Mouse (Mus musculus) CH12.LX (cell line): ENCODE results near the gene Sidt2.

ENCODE experiments used
- CHD1 ChIP-seq: IDR thresholded peaks from 2 replicates; pipeline ENCODE4 v1.6.1; 2012; ENCODE audit warnings: low read depth, low read length, improper control_type of control experiment, inconsistent platforms
- CTCF ChIP-seq, 2 experiments: IDR thresholded peaks in 1 of 2; conservative IDR thresholded peaks in 1 of 2; 2 replicates each; pipeline ENCODE4 v1.5.1; 2011 to 2012; ENCODE audit warnings: low read depth in 2 of 2, low read length in 2 of 2, improper control_type of control experiment in 1 of 2, inconsistent platforms in 1 of 2, mild to moderate bottlenecking in 1 of 2, moderate library complexity in 1 of 2
- ELF1 ChIP-seq: IDR thresholded peaks from 2 replicates; pipeline ENCODE4 v1.6.1; 2014; ENCODE audit warnings: low read depth, mild to moderate bottlenecking, inconsistent platforms, low read length, improper control_type of control experiment
- MAZ ChIP-seq: IDR thresholded peaks from 2 replicates; pipeline ENCODE4 v1.6.1; 2012; ENCODE audit warnings: low read depth, mild to moderate bottlenecking, inconsistent platforms, low read length, improper control_type of control experiment, moderate library complexity
- RCOR1 ChIP-seq: conservative IDR thresholded peaks from 2 replicates; pipeline ENCODE4 v1.6.1; 2012; ENCODE audit warnings: low read depth, mild to moderate bottlenecking, inconsistent platforms, low read length, improper control_type of control experiment

DNA sequence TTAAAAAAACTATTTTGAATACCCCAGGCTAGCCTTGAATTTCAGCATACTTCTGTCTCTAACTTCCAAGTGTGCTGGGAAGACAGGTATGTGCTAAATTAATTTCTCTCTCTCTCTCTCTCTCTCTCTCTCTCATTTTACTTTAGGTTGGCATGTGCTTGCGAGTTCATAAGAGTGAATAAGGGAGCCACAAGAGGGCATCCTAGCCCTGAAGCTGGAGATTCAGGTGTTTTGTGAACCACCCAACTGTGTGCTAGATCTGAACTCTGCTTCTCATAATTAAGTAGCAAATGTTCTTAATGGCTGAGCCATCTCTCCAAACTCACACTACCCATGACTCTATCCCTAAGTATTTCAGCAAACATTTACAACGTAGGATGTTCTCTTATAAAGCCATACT, 21.8 kb upstream of the Sidt2 start:
- TF ChIP-seq MAZ (no peak), CHD1 (no peak), CTCF (conservative IDR thresholded peaks at IDR 0.05 in 1 of 2, IDR thresholded peaks at IDR 0.05 in 1 of 2; ENCODE audit: low read depth in 2 of 2, low read length in 2 of 2) (peak in 1 of 2 experiments; percentile 52; a peak in 2 of 4 replicates), ELF1 (no peak), RCOR1 (no peak)
